Mouse (Mus musculus): ENCODE measurements around the gene Akap11.

DNA sequence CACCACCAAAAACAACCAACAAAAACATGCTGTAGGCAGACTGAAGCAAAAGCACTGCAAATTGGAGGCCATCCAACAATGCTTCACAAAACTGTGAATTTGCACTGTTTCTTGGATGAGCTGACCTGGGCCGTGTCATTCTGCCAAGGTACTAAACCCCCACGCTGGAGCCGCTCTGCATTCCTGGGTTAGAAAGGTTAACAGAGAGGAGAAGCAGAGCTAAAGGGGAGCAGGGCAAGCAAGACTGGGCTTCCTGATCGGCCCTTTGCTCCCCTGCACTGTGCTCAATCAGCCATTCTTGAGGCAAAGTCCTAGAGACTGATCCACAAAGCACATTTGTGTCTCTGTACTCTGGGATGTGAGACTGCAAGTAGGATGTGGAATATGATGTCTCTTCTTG is 25.5 kb upstream of the Akap11 start:
- no peak for TF ChIP-seq POLR2A (IDR thresholded peaks at IDR 0.05; ENCODE audit: borderline replicate concordance, low read depth, low read length)
- TF ChIP-seq CTCF (IDR thresholded peaks at IDR 0.05; ENCODE audit: low read depth, low read length), result no peak
